Mouse (Mus musculus): ENCODE results near the gene Wdr66.

DNA sequence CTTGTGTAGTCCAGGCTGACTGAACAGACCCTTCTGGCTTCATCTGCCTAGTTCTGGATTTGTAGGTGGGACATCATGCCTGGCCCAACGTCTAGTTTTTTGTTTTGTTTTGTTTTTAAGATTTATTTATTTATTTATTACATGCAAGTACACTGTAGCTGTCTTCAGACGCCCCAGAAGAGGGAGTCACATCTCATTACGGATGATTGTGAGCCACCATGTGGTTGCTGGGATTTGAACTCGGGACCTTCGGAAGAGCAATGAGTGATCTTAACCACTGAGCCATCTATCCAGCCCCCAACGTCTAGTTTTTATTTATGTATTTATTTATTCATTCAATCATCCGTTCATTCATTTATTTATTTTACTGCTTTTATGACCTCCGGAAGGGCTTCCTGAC, 512 bp upstream of the Wdr66 start:
- TF ChIP-seq CTCF (IDR thresholded peaks at IDR 0.05; ENCODE audit: low read depth): no peak
- TF ChIP-seq EP300 (IDR thresholded peaks at IDR 0.05; ENCODE audit: low read depth): no peak
